Mouse (Mus musculus) gastrocnemius, postnatal 4 days (tissue): ENCODE measurements around the gene Apol9a. TPM values are rescaled to one million over a fixed set of nuclear protein-coding genes. Genes with fewer than 3 reads are reported as not detected.

Experiments
- DNase-seq, 2 experiments: peaks; one replicate each; pipeline ENCODE4 v3.0.0; 2021 to 2022; ENCODE audit warnings: low spot score in 2 of 2, mixed read lengths in 2 of 2
- total RNA-seq, 2 experiments: library from RNA; stranded (reverse); gene quantifications; 2 replicates each; pipeline ENCODE4 v1.2.3; 2021

Apol9a gene
- total RNA-seq, 2 experiments from 2014 or later = not detected

GRCm38 (mm10) chr15:77379921-77380320 is 31.0 kb downstream of the Apol9a start:
- DNase-seq = no peak

- no peak for DNase-seq
Measured at GRCm38 (mm10) chr15:77377419-77377818, 33.5 kb downstream of the Apol9a start.

GRCm38 (mm10) chr15:77376920-77377319 is 34.0 kb downstream of the Apol9a start:
- no peak for DNase-seq

GRCm38 (mm10) chr15:77370588-77370987 is 40.3 kb downstream of the Apol9a start:
- DNase-seq = no peak

- DNase-seq = no peak
Measured at GRCm38 (mm10) chr15:77369981-77370380, 41.0 kb downstream of the Apol9a start.

- DNase-seq = no peak
Measured at GRCm38 (mm10) chr15:77368818-77369320, 42.1 kb downstream of the Apol9a start.

GRCm38 (mm10) chr15:77368148-77368547 is 42.8 kb downstream of the Apol9a start:
- peak; percentile 93 to 95 for DNase-seq

- no peak for DNase-seq
Measured at GRCm38 (mm10) chr15:77367504-77367903, 43.4 kb downstream of the Apol9a start.

- peak; percentile 78 to 91 for DNase-seq
Measured at GRCm38 (mm10) chr15:77366706-77367484, 44.0 kb downstream of the Apol9a start.

GRCm38 (mm10) chr15:77365700-77366570 is 45.0 kb downstream of the Apol9a start:
- peak in 1 of 2 experiments; percentile 60 for DNase-seq

GRCm38 (mm10) chr15:77364026-77364425 is 46.9 kb downstream of the Apol9a start:
- DNase-seq = no peak

GRCm38 (mm10) chr15:77363578-77363977 is 47.4 kb downstream of the Apol9a start:
- DNase-seq = no peak

- no peak for DNase-seq
Measured at GRCm38 (mm10) chr15:77362952-77363351, 48.0 kb downstream of the Apol9a start.

- no peak for DNase-seq
Measured at GRCm38 (mm10) chr15:77359905-77360304, 51.0 kb downstream of the Apol9a start.

- peak in 1 of 2 experiments; percentile 65 for DNase-seq
Measured at GRCm38 (mm10) chr15:77359486-77359885, 51.4 kb downstream of the Apol9a start.

- no peak for DNase-seq
Measured at GRCm38 (mm10) chr15:77359084-77359483, 51.9 kb downstream of the Apol9a start.

- peak; percentile 74 to 88 for DNase-seq
Measured at GRCm38 (mm10) chr15:77358320-77359040, 52.5 kb downstream of the Apol9a start.

- DNase-seq = no peak
Measured at GRCm38 (mm10) chr15:77356248-77356810, 54.6 kb downstream of the Apol9a start.

- no peak for DNase-seq
Measured at GRCm38 (mm10) chr15:77354848-77355551, 55.9 kb downstream of the Apol9a start.

- no peak for DNase-seq
Measured at GRCm38 (mm10) chr15:77354496-77354847, 56.5 kb downstream of the Apol9a start.
